Mouse (Mus musculus) layer of hippocampus, adult 8-10 months (tissue): Measurements from ENCODE around the gene Mblac2. TPM values are rescaled to one million over a fixed set of nuclear protein-coding genes. Genes with fewer than 3 reads are reported as not detected.

Experiments used
- DNase-seq, 2 experiments: peaks; one replicate each; pipeline ENCODE4 v3.0.0; 2022; ENCODE audit warnings: low spot score in 2 of 2
- total RNA-seq, 4 experiments: library from RNA; stranded (reverse); gene quantifications; 2 replicates each; pipeline ENCODE4 v1.2.4; 2022

The Mblac2 gene
- total RNA-seq, 4 experiments from 2014 or later = 18.3 to 22.2 (median 19.0) TPM

DNA sequence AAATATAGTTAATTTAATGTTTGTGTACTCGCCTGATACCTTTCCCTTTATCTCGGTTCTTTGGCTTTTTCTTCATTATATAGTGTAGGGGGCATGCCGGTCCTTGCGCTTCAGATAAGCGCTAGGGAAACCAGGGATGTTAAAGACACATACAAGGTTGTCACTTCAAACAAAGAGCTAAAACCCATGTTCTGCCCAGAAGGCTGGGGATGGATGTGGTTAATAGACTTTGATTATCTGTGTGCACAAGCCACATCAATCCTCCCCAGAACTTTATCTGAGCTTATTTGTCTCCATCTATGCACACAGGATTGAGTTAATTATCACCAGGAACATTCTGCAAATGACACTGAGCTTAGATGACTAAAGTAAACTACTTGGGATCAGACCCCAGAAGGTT is 25.5 kb downstream of the Mblac2 start:
- no peak for DNase-seq

DNA sequence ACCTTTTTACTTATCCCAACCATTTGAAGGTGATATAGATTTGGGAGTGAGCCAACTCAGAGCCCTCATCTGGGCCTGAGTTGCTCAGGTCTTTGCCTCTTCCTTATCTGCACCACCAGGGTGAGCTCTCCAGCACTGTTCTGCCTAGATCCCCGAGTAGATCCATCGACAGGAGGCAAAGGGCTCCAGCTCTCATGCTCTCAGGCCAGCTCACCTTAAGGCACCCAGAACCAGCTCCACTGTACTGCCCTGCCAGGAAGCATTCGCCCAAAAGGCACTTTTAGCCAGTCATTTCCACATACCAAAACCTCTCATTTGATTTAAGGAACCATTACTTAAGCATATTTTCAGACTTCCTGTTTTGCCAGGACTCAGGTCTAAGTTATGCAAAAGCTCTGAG is 29.8 kb downstream of the Mblac2 start:
- DNase-seq = no peak

GRCm38 (mm10) chr13:81743391-81744091 is 32.4 kb downstream of the Mblac2 start:
- DNase-seq = no peak

GRCm38 (mm10) chr13:81744092-81744396 is 32.9 kb downstream of the Mblac2 start:
- no peak for DNase-seq

GRCm38 (mm10) chr13:81754878-81755277 is 43.7 kb downstream of the Mblac2 start:
- DNase-seq = no peak

GRCm38 (mm10) chr13:81755324-81755723 is 44.2 kb downstream of the Mblac2 start:
- no peak for DNase-seq

DNA sequence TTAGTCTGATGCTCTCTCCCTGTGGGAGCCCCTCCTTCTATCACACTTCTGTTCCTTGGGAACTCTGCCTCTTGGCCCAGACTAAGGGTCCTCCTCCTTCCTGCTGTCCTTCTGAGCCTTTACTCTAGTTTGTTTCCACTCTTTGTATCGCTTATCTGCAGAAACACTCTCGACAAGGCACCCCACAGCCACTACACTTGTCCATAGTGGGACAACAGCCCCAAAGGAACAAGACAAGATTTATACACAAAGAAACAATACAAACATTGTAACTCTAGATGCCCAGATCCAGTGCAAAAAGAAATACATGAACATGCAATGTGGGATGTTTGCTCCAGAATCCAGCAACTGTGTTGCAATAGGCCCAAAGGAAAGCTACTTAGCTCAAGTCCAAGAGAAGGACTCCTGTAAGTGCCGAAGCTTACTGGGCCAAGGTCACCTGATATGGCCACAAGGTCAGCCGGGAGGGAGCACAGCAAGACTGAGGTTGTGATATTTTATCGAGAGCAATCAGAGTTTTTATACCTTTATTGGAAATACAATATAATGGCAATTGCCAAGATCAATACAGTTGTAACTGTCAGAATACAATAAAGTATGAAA is 46.0 kb downstream of the Mblac2 start:
- DNase-seq = no peak

DNA sequence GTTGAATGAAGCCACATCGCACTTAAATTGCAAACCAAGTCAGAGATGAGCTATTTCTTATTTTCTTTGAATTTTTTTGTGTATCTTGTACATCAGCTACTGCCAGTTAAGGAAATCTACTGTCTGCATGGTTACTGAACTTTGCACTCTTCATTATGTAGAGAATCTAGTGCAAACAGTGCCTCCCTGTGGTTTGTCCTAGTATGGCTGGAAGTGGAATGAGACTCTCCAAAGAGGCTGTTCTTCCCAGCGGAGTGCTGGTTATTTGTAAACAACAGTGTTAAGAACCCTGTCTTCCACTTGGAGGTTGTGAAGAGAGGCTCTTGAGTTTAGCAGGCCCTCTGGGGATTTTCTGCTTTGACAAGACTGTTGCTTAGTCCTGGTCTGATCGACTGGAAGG is 49.2 kb downstream of the Mblac2 start:
- DNase-seq = peak in 1 of 2 experiments; percentile 23

DNA sequence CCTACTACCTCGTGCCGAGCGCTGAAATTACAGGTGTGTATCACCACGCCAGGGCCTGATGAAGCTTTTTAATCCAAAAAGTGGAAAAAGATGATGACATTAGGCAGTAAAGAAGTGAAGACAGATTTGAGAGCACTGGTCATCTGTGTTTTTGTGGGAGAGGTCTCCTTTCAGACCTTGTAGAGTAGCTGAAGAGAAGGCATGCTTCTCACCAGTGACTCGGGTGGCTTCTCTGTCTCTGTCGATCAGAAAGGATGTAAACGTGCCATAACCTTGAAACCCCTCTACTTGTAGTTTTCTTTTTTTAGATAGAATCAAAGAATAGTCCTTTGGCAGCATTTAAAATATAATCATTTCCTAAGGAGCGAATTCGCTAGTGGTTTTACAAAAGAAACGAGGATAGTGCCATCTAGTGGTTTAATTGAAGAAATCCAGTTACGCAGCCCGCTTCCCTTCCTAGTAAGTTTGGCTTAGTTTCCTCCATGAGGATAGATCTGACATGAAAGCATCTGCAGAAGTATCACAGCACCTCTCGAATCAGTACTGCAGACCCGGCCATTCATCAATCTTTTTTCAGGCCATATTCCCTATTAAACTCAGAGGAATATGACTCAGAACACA is 50.5 kb downstream of the Mblac2 start:
- peak in 1 of 2 experiments; percentile 51 for DNase-seq

- no peak for DNase-seq
Observed at GRCm38 (mm10) chr13:81764173-81764572, 53.0 kb downstream of the Mblac2 start.

DNA sequence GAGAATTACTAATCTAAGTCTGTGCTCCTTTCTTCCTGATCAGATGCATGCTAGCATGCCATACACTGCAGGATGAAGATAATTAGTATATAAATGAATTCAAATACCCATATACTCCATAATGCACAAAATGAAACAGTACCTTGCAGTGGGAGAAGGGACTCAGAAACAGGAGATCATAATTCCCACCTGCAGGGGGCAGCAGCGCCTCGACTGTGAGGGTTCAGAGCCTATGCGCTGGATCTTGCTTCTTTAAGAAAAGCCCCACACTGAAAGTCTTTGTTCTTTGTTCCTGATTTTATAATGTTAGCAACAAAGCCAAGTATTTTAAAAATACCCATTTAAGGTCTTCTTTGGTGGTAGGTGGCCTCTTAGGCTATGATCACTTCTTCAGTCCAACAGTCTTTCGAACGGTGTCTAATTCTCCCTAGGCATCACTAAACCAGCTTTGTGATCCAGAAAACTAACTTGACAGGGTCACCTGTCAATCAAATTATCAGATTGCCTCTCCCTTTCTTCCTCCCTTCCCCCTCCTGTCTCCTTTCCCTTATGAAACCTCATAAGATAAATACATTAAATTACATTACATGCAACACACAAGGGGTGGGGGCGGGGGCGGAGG is 56.0 kb downstream of the Mblac2 start:
- peak; percentile 39 to 84 for DNase-seq

DNA sequence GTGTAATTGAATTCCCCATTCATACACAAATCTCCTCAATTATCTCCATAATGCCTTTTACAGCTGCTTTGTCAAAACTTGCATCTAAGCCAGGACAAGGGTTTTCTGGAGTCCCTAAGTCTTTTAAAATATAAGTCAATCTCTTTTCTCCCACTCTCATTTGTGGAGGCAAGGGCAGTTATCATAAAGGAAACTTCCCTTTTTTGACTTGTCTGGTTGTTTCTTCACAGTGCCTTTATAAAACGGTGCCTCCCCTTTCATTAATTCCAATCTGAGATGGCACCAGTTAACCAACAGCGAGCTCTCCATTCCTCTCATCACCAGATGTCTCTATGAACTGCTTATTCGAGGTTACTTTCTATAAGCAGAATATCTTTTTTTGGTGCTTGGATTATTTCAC is 65.1 kb downstream of the Mblac2 start:
- DNase-seq = no peak

GRCm38 (mm10) chr13:81782475-81782874 is 71.3 kb downstream of the Mblac2 start:
- no peak for DNase-seq

DNA sequence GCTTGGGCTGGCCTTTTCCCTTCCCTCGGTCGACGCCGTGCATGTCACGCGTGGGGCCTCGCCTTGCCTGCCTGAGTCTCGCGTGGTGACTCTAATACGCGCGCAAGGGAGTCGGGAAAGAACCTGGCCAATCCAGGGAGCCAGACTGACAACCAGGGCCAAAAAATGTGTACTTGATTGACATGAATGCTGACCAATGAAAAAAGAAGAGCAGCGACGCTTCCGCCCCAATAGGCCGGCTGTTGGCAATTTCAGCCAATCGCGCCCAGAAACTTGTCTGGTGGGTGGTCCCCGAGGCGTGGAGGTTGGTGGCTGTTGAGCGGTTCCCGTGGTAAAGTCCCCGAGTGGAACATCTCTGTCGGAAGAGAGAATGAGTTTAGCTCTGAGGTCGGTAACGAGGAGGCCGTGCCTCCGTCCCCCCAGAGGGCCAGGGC is 71.8 kb downstream of the Mblac2 start, which contains the start of gene Cetn3:
Gene Cetn3 (plus strand): TSS at position 107 of the 434 bp plus-strand sequence.
- DNase-seq = peak; percentile 94 to 95

DNA sequence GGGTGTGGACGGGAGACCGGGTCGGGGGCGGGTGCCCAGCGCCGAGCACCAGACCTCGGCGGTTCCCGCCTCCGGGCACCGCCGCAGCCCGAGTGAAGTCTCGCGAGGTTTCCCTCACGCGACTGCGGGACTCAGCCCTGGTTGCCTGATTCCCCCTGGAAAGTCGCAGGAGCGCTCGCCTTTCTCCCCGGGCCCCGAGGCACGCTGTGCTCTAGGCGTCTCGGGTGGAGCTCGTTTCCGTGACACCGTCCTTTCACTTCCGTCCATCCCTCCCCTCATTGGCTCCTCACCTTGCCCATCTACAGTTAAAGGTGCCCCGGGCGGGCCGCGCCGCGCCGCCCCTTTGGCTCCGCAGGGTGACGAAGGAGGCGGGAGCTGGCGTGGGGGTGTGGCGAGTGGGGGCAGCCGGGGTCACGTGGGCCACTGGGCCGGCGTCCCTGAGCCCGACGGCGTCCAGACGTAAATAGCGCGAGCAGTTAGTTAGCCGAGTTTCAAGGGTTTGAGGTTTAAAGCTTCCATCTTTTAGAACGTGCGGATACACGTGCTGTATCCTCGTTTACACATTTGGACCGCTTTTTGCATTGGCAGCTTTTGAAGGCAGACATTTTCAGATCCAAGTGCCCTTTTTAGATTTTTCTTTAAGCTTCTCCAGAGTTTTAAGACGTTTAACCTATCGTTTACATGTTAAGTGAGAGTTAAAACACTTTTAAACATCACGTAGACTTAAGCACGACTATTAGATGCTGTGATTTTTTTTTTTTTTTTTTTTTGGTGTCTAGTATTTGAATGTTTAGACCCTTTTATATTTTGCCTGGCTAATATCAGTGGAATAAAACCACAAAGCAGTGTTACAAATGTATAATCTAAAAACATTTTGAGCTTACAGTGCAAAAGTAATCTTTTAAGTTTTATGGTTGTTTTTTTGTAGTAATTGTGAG is 72.5 kb downstream of the Mblac2 start:
- DNase-seq = peak; percentile 95 to 96

DNA sequence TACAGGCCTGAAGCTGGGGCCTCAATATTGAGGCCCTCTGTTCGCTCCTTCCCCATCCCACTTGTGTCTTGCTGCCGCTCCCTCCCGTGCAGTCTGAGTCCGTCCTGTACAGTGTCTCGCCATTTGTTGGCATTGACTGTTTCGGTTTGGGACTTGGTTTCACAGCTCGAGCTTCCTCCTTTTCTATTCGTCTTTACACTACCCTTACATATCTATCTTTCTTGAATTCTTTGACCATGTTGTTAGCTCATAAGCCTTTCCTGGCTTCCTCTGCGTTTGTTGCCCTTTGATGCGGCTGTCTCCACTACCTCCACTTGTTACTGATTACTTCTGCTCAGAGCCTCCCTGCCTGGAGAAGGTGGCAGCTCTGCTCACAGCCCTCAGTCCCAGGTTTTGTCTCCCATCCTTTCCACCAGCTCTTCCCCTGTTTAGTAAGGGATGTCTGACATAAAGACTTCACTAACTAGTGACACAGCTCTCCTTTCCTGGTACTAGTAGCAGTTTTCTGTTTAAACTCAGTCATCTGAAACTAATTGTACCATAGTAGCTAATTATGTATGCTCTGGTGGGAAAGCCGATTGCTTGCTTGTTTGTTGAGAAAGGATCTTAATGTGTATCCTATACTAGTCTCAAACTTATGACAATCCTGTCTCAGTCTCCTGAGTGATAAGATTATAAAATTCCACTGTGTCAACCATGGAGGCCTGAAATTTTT is 74.8 kb downstream of the Mblac2 start:
- peak in 1 of 2 experiments; percentile 16 for DNase-seq

- no peak for DNase-seq
Observed at GRCm38 (mm10) chr13:81790160-81790559, 79.0 kb downstream of the Mblac2 start.

DNA sequence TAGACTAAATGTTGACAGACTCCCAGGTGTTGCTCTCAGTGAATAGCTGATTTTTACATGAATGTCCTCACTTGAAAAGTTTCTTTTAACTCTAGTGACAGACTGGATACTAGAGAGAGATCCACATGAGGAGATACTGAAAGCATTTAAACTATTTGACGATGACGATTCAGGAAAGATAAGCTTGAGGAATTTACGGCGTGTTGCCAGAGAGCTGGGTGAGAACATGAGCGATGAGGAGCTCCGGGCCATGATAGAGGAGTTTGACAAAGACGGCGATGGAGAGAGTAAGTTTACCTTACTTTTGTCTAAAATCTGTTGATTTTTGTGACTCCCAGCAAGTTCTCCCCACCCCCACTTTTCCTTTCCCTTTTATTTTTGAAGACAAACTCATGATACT is 80.7 kb downstream of the Mblac2 start:
- DNase-seq = no peak

- DNase-seq = no peak
Observed at GRCm38 (mm10) chr13:81793850-81794249, 82.7 kb downstream of the Mblac2 start.

- DNase-seq = no peak
Observed at GRCm38 (mm10) chr13:81801121-81801520, 90.0 kb downstream of the Mblac2 start.
